Mouse (Mus musculus) mouse trophoblast stem cell (cell line): ENCODE results near the gene Hpse.

Source experiments
- in situ Hi-C, 2 experiments: fragments of 300-500 bp; cut with MseI, MboI; formaldehyde crosslinking; loops; 2 replicates in 1 of 2; 3 replicates in 1 of 2; pipeline ENCODE4 v1.15.1; 2025

Gene Hpse

GRCm38 (mm10) chr5:100719235-100720088 lies at the start of gene Hpse:
Gene Hpse (minus strand): TSS chr5:100719716.
- in situ Hi-C loops: no loop called here

- in situ Hi-C loops: no loop called here
These were observed 46.5 kb upstream of the Hpse start for GRCm38 (mm10) chr5:100766026-100766425.

GRCm38 (mm10) chr5:100761736-100762135 lies 42.2 kb upstream of the Hpse start:
- in situ Hi-C loops: no loop called here

GRCm38 (mm10) chr5:100760049-100760663 lies 40.6 kb upstream of the Hpse start:
- in situ Hi-C loops: no loop called here

GRCm38 (mm10) chr5:100758121-100758520 lies 38.6 kb upstream of the Hpse start:
- in situ Hi-C loops: no loop called here

- in situ Hi-C loops: no loop called here
These were observed 33.9 kb upstream of the Hpse start for GRCm38 (mm10) chr5:100753407-100753806.

- in situ Hi-C loops: no loop called here
These were observed 32.1 kb upstream of the Hpse start for GRCm38 (mm10) chr5:100751655-100752054.

GRCm38 (mm10) chr5:100750617-100751255 lies 31.2 kb upstream of the Hpse start:
- in situ Hi-C loops: no loop called here

GRCm38 (mm10) chr5:100738802-100739201 lies 19.3 kb upstream of the Hpse start:
- in situ Hi-C loops: no loop called here

- in situ Hi-C loops: no loop called here
These were observed 17.4 kb upstream of the Hpse start for GRCm38 (mm10) chr5:100736919-100737318.

- in situ Hi-C loops: no loop called here
These were observed 15.0 kb upstream of the Hpse start for GRCm38 (mm10) chr5:100734535-100734934.

- in situ Hi-C loops: no loop called here
These were observed 9.2 kb upstream of the Hpse start for GRCm38 (mm10) chr5:100728757-100729156.

GRCm38 (mm10) chr5:100726001-100726400 lies 6.5 kb upstream of the Hpse start:
- in situ Hi-C loops: no loop called here

- in situ Hi-C loops: no loop called here
These were observed 2.8 kb downstream of the Hpse start for GRCm38 (mm10) chr5:100716762-100717161.

- in situ Hi-C loops: no loop called here
These were observed 8.3 kb downstream of the Hpse start for GRCm38 (mm10) chr5:100711219-100711618.

- in situ Hi-C loops: no loop called here
These were observed 9.5 kb downstream of the Hpse start for GRCm38 (mm10) chr5:100710012-100710411.

- in situ Hi-C loops: no loop called here
These were observed 10.5 kb downstream of the Hpse start for GRCm38 (mm10) chr5:100709035-100709434.

- in situ Hi-C loops: no loop called here
These were observed 12.8 kb downstream of the Hpse start for GRCm38 (mm10) chr5:100706675-100707074.

GRCm38 (mm10) chr5:100704272-100704671 lies 15.2 kb downstream of the Hpse start:
- in situ Hi-C loops: no loop called here

GRCm38 (mm10) chr5:100702325-100702724 lies 17.2 kb downstream of the Hpse start:
- in situ Hi-C loops: no loop called here

GRCm38 (mm10) chr5:100700861-100701620 lies 18.5 kb downstream of the Hpse start:
- in situ Hi-C loops: no loop called here

- in situ Hi-C loops: loop anchor here in 1 of 2 experiments (10.0 kb wide), 1 partner anchor 217 kb away; no protein-coding TSS in a partner anchor
These were observed 21.6 kb downstream of the Hpse start for GRCm38 (mm10) chr5:100697886-100698285.
